28 mouse cellular contexts compared by ENCODE assay signal in genomic region chr15:93416300-93416699, GRCm38 (mm10). TPM values are rescaled to one million over a fixed set of nuclear protein-coding genes. Genes with fewer than 3 reads are reported as not detected.
A peak's percentile ranks its signal among the peaks of the same experiment; 100 is the strongest.
DNase-seq lines count a peak whose midpoint lies in the region; ATAC-seq lines count a peak whose summit lies in the region.
"Had no signal": no experiment of that assay in that cellular context is flagged by ENCODE, and none has a peak within 500 bp of the region (broad histone marks: within the 10 kb centered on the region; RNA-seq: fewer than 3 reads in every experiment).

No protein-coding gene starts in this region.

- 84% methylated on average over 6 of the region's 6 CpGs for WGBS in heart, embryonic 11.5 days (ENCODE audit: insufficient replicate concordance)

- no peaks in the 10 kb centered on the region for H3K9me3 ChIP-seq in heart, embryonic 11.5 days (replicated peaks; ENCODE audit: control insufficient read depth, low read length)
- H3K9me3 ChIP-seq: embryonic facial prominence, embryonic 13.5 days; forebrain, embryonic 10.5 days; forebrain, embryonic 15.5 days; kidney, embryonic 15.5 days; limb, embryonic 12.5 days; liver, embryonic 15.5 days; megakaryocyte, embryonic 14.5 days; midbrain, embryonic 13.5 days; neural tube, embryonic 13.5 days; stomach, embryonic 15.5 days had no signal

- peak; percentile 4 for DNase-seq in heart, adult 8-10 months (ENCODE audit: low spot score)
- DNase-seq in adipocyte (ENCODE audit: low spot score), result peak; percentile 75
- peak; percentile 12 to 31 for DNase-seq in heart, postnatal 10 days
- peak; percentile 13 for DNase-seq in lung, postnatal 10 days
- DNase-seq in gastrocnemius, postnatal 4 days (ENCODE audit: low spot score in 2 of 2), result no peak
- DNase-seq in thymus, postnatal 10 days (ENCODE audit: low spot score in 2 of 2), result no peak
- DNase-seq: adrenal gland, adult 2 months; B cell, adult 2 months; cerebellum, adult 11-12 months; cerebellum, postnatal 10 days; gastrocnemius, postnatal 36 days; kidney, adult 18-20 months; kidney, postnatal 25 days; right cerebral cortex, postnatal 25 days; thymus, postnatal 25 days had no signal

- H3K27ac ChIP-seq in heart, embryonic 11.5 days (ENCODE audit: low read depth, low read length), result no peak overlapping the region
- H3K27ac ChIP-seq: embryonic facial prominence, embryonic 13.5 days; forebrain, embryonic 10.5 days; forebrain, embryonic 15.5 days; kidney, embryonic 15.5 days; left cerebral cortex, adult 2 months; limb, embryonic 12.5 days; liver, embryonic 15.5 days; midbrain, embryonic 13.5 days; neural tube, embryonic 13.5 days; stomach, embryonic 15.5 days had no signal

- no peak overlapping the region for H3K9ac ChIP-seq in heart, embryonic 11.5 days (ENCODE audit: low read depth, low read length)
- H3K9ac ChIP-seq: embryonic facial prominence, embryonic 13.5 days; forebrain, embryonic 15.5 days; kidney, embryonic 15.5 days; limb, embryonic 12.5 days; liver, embryonic 15.5 days; midbrain, embryonic 13.5 days; neural tube, embryonic 13.5 days; stomach, embryonic 15.5 days had no signal

- peaks cover 5% of the 10 kb centered on the region for H3K36me3 ChIP-seq in heart, embryonic 11.5 days (ENCODE audit: control insufficient read depth, insufficient read depth, low read length)

- no peak for ATAC-seq in heart, embryonic 11.5 days (replicated peaks; ENCODE audit: insufficient number of reproducible peaks, low FRiP score, low TSS enrichment)
- ATAC-seq: forebrain, embryonic 15.5 days; hindbrain, embryonic 16.5 days; midbrain, embryonic 13.5 days had no signal

- H3K27me3 ChIP-seq in heart, embryonic 11.5 days (ENCODE audit: control insufficient read depth, insufficient read depth, low read length), result no peaks in the 10 kb centered on the region
- H3K27me3 ChIP-seq: embryonic facial prominence, embryonic 13.5 days; forebrain, embryonic 15.5 days; kidney, embryonic 15.5 days; limb, embryonic 12.5 days; liver, embryonic 15.5 days; megakaryocyte, embryonic 14.5 days; midbrain, embryonic 13.5 days; neural tube, embryonic 13.5 days; stomach, embryonic 15.5 days had no signal

- no peak overlapping the region for H3K4me2 ChIP-seq in heart, embryonic 11.5 days
- H3K4me2 ChIP-seq: embryonic facial prominence, embryonic 13.5 days; forebrain, embryonic 15.5 days; kidney, embryonic 15.5 days; limb, embryonic 12.5 days; liver, embryonic 15.5 days; midbrain, embryonic 13.5 days; neural tube, embryonic 13.5 days; stomach, embryonic 15.5 days had no signal

- intact Hi-C loops in heart, postnatal 10 days (cut with DNase I), result no loop called here

- no peaks in the 10 kb centered on the region for H3K4me1 ChIP-seq in heart, embryonic 11.5 days (ENCODE audit: control insufficient read depth, insufficient read depth, low read length)
- H3K4me1 ChIP-seq: embryonic facial prominence, embryonic 13.5 days; forebrain, embryonic 10.5 days; forebrain, embryonic 15.5 days; kidney, embryonic 15.5 days; limb, embryonic 12.5 days; midbrain, embryonic 13.5 days; neural tube, embryonic 13.5 days; stomach, embryonic 15.5 days had no signal

- no peak overlapping the region for H3K4me3 ChIP-seq in heart, embryonic 11.5 days (ENCODE audit: low read depth, low read length)
- H3K4me3 ChIP-seq: embryonic facial prominence, embryonic 13.5 days; forebrain, embryonic 10.5 days; forebrain, embryonic 15.5 days; kidney, embryonic 15.5 days; left cerebral cortex, adult 2 months; limb, embryonic 12.5 days; liver, embryonic 15.5 days; megakaryocyte, embryonic 14.5 days; midbrain, embryonic 13.5 days; neural tube, embryonic 13.5 days; stomach, embryonic 15.5 days had no signal

RNA-seq across cellular contexts. Expression of gene Pphln1, which starts 18.1 kb away (rescaled TPM):
- total RNA-seq in heart, adult 8-10 months (2022), result 10 to 100 TPM; 17.9 to 21.3 (median 20.2) TPM
- polyA plus RNA-seq in heart, embryonic 11.5 days (2014; fragmentation: Nextera tagmentation; extraction: Ambion mirVana), result 35.3 and 43.3 TPM in 2 replicates
- 10 to 100 TPM; 27.6 to 29.5 TPM for total RNA-seq in heart, postnatal 10 days (2021)
- total RNA-seq in gastrocnemius, postnatal 4 days (2021), result 10 to 100 TPM; 24.0 to 25.9 TPM

RNA-seq across cellular contexts. Expression of gene Zcrb1, which starts 18.2 kb away (rescaled TPM):
- 100 to 1,000 TPM in 1 of 4 experiments, 10 to 100 TPM in 3; 88.0 to 111 (median 95.7) TPM for total RNA-seq in heart, adult 8-10 months (2022)
- polyA plus RNA-seq in heart, embryonic 11.5 days (2014; fragmentation: Nextera tagmentation; extraction: Ambion mirVana), result 125 and 135 TPM in 2 replicates
- total RNA-seq in heart, postnatal 10 days (2021), result 10 to 100 TPM; 69.9 to 75.5 TPM
- 10 to 100 TPM; 60.6 to 67.7 TPM for total RNA-seq in gastrocnemius, postnatal 4 days (2021)

Comparison
In these comparisons a context has a peak if more than half of its experiments do, and no peak if none do; other contexts are left out.
1. DNase-seq: peak in heart, adult 8-10 months (single experiment), adipocyte (single experiment), heart, postnatal 10 days (2 of 2) and lung, postnatal 10 days (single experiment); none in gastrocnemius, postnatal 4 days (0 of 2) and thymus, postnatal 10 days (0 of 2).